Mouse (Mus musculus): ENCODE data around the gene Aagab.

Aagab gene

DNA sequence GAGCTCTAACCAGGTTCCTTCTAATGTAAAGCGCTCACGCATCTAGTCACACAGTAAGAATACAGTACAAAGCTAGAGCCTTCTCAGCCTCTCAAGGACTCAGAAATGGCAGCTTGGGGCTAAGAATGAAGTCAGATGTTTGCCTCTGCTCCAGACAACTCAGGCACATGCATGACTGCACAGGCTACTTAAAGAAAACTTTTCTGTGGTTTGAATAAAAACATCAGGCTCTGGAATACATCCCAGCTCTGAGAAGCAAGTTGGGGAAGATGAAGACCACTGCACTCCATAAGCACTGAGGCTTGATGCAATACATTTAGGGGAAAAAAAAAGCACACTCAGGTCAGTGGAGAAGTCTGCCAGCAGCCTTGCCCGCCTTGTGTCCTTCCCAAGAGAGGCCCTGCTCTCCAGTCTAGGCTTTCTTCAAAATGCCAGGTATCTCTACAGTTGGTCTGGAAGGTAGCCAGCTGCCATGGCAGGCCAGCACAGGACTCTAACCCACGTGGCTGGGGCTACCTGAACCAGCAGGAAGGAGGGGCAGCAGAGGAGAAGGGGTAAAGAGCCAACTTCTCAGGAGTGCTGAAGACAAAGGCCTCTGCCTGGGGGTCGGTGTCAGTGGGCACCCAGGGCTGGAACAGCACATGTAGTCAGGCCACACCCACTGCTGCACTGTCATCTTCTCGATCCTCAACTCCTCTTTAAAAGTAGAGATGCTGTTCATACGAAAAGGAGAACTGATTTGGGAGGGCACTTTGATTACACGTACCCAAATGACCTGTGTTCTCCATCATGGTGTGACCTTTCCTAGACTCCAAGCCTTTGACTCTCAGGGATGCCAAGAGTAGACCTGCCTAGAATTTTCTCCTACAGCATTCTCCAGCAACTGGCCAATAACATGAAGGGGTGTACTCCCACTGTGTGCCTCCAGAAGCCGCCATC lies 45.4 kb downstream of the Aagab start:
- no peak for DNase-seq (ENCODE audit: low spot score in 2 of 2)

DNA sequence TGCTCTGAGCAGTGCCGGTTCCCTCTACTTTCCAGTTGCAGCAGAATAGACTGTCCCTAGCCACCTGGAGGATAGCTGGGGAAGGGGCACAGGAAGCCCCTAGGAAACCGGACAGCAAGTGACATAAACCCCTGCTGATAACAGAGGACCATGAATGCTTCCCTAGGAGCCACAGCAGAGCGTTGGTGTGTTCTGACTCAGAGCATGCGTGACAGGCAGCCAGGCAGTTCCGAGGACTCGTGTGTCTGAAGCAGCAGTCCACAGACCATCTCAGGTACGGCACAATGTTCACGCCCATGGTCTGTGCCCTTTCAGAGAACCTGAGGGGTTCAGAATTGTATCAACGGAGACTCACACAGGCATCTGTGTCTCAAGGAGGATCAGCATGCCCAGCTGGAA lies 46.1 kb downstream of the Aagab start:
- no peak for DNase-seq (ENCODE audit: low spot score in 2 of 2)

DNA sequence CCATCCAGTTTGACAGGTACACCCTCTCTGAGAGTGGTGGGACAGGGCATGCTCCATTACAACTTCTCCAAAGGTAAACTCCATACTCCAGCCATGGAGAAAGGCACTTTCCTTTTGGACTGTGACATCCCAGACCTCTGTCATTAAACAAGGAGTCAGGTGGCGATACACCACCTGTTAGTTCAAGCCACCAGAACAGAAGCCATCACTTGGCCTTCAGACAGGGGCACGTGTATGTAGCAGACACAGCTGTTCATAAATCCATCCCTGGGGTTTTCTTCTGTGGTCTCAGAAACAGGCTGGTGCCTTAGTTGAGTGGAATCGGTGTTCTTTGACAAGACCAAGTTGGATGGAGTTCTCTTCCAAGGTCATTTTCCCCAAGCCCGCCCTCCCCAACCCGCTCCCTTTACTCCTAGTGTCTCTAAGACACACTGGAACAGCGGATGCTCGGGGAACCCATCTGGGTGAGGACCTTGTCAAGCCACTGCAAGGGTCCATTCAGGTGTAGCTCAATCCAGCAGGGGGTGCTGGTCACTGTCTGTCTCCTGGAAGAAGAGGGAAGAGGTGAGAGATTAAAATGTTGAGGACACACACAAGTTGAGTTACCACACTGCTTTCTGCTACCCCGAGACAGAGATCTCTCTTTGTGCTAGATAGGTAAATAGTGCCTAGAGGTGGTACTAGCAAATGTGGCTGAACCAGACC lies 47.5 kb downstream of the Aagab start:
- no peak for DNase-seq (ENCODE audit: low spot score in 2 of 2)

DNA sequence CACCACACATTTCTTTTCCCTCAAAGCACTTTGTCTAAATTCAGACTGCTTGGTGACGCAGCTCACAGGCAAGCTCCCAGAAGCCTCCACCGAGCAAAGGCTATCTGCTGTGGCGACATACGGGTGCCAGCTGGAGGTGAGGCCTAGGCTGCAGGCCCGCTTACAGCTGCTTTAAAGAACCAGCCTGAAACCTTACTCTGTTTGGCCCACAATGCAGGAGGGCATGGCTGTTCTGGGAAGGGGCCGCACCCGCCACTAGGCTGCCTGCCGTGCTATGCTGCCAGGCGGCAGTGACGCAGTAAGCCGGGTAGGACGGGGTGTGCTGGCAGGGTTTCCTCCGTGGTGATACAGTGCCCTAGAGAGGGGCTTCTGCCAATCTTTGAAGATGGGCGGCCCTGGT lies 48.4 kb downstream of the Aagab start:
- no peak for DNase-seq (ENCODE audit: low spot score in 2 of 2)

DNA sequence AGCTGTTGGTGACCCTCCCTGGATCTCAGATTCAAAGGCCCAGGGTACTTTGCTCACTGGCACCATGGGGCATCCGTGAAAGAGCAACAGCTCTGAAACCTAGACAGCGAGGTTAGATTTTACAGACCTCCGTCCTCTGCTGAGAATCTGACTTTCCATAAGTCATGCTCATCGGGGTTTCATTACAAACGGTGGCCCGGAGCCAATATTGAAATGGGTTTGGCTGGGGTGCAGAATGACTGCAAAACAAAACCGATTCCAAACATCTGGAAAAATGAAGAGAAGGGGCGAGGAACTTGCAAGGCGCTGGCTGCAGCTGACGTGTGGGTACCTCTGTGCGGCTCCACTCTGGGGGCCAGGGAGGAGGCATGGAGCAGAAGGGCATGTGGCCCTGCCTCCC lies 49.1 kb downstream of the Aagab start:
- DNase-seq (ENCODE audit: low spot score in 2 of 2) = peak in 1 of 2 experiments; percentile 10

DNA sequence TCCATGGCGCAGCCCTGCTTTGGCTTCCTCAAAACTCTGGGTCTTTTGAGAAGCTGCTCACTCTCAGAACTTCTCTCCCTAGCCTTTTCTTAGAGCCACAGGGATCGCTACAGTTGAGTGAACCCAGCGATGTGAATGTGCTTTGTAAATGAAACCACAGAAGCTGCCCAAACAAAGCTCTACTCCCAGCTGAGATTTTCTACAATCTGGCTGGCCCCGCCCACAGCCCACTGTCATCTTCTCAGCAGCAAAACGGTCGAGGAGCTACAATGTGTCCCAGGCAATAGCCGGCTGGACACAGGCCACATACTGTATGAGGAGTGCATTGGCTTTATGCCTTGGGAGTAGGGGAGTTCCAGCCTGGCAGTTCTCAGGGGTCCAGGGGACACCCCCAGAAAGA lies 51.2 kb downstream of the Aagab start:
- peak in 1 of 2 experiments; percentile 14 for DNase-seq (ENCODE audit: low spot score in 2 of 2)

DNA sequence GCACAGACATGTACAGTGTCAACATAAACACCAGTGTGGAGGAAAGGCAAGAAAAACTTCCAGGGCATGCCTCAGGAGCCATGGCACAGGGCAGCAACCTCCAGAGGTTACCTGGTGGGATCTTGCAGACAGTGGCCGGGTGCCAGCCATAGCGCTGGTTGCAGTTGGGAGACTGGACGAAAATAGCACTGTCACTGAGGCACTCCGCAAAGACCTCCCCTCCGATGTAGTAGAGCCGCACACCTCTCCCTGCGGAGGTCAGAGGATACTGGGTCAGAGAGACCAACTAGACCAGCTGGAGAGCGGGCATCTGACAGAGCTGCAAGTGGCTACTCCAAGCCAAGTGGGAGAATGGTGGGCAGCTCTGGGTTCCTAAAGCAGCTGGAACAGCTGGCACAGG lies 52.1 kb downstream of the Aagab start:
- DNase-seq (ENCODE audit: low spot score in 2 of 2) = no peak

DNA sequence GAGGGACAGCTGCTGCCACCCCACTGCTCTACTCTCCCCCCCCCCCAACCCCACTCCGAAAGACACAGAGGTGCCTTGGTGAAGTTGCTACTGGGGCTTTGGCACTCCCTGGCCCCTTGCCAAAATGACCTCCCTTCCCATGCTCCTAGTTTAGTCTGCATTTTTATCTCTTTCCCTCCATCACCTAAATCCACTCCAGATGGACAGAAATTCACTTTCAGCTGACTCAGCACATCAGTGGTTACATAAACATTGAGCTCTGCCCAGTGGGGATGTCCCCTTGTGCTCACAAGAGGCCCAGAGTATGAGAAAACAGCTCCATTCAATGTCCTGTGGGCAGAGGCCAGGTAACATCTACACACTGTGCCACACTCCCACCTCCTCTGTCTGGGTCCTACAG lies 52.6 kb downstream of the Aagab start:
- no peak for DNase-seq (ENCODE audit: low spot score in 2 of 2)

DNA sequence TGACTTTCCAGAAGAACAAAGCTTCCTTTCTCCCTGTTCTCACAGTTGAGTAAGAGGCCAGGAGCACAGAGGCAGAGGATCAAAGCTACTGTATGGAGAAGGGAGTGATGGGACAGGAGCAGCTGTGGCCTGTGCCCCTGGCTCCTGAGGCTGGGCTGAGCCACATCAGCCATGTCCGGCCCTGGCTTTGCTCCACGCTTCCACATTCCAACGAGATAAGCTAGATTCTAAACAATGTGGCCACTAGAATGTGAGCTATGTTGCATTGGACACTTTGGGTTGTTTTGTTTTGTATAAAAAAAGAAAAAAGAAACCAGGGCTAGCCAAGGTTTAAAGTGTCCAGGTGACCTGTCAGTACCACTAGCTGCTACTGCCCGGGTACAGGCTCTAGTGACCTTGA lies 54.7 kb downstream of the Aagab start:
- no peak for DNase-seq (ENCODE audit: low spot score in 2 of 2)

DNA sequence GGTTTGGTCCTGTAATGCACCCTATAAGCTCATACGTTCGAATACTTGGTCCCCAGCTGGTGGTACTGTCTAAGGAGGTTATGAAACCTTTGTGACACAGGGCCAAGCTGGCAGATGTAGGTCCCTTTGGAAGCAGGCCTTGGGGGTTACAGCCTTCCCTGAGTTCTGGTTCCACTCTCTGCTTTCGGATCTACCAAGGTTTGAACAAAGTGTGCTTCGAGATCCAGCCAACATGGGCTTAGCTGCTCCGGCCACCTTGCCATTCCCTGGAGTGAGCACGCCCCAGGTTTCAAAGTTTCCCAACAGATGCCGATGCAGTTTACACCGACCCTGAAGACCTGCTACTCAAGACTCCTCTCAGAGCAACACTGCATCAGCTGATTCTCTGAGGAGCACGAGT lies 56.0 kb downstream of the Aagab start:
- no peak for DNase-seq (ENCODE audit: low spot score in 2 of 2)

DNA sequence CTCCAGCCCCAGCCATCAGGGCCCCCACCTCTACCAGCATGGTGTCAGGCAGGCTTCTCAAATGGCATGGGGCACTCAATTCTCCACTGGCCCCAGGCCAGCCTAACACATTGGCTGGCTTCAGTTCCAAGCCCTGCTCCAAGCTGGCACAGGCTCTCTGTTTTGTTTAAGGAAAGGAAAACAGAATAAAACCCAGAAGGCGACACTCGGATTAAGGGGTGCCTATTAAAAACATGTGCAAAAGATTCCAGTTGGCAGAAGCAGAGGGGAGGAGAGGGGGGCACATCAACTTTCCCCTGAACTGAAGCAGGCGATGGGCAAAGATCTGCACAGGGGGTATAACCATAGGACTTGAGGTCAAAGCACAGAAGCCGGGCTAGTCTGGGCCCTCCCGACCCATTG lies 56.5 kb downstream of the Aagab start:
- DNase-seq (ENCODE audit: low spot score in 2 of 2) = no peak

DNA sequence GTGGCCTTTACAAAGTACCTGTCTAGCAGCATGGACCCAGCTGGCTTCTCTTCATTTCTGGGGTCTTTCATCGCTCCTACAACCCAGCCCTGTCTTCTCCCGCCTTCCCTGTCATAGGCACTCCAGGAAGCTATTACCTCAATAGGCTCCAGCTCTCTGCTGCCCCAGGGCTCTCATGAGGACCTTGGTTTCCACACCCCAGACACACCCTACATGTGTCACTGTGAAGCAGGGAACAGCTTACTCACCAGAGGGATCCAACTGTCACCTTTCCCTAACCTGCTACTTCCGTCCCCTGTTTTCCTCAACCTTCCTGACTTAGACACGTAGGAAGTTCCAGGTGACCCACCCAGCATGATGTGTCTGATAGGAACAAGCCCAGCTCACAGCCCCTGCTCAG lies 57.6 kb downstream of the Aagab start:
- no peak for DNase-seq (ENCODE audit: low spot score in 2 of 2)

DNA sequence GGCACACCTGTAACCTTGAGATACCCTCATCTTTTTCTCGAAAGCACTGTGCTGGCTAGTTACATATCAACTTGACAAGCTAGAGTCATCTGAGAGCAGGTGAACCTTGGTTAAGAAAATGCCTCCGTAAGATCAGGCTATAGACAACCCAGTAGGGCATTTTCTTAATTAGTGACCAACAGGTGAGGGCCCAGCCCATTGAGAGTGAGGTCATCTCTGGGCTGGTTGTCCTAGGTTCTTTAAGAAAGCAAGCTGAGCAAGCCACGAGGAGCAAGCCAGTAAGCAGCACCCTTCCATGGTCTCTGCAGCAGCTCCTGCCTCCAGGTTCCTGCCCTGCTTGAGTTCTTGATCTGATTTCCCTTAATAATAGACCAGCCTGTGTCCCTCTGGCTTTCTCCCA lies 58.2 kb downstream of the Aagab start:
- DNase-seq (ENCODE audit: low spot score in 2 of 2) = no peak

DNA sequence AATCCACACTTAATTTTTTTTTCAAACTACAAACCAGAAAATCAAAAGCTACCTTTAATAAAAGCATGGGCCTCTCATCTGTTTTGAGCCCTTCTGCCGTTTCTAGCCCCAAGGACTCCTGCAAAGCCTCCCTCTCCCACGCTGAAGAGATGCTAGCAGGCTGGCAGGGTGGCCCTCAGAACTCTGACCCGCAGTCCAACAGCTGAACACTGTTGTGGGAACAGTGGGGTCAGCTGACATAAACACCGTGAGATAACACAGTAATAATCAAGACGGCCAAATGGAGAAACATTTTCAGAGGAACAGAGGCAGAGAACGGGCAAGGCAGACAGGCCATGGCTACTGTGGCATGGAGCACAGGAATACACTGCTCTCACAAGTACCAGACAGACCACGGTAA lies 60.3 kb downstream of the Aagab start:
- no peak for DNase-seq (ENCODE audit: low spot score in 2 of 2)

DNA sequence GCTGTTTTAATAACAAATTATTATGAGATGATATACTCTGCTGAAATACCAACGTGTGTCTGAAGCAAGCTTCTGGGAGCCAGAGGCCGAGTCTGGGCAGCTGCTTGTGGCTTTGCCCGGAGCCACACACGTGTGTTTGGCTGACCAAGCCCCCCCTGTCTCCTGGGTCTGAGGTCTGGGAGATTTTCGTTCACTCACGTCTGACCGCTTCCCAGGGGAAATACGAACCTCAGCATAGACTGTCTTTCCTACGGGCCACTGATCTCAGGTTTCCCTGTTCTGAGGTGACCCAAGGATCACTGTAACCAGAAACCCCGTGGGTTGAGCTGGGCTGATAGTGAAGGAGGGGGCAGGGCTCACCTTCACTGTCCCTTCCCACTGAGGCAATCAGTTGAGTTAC lies 60.8 kb downstream of the Aagab start:
- DNase-seq (ENCODE audit: low spot score in 2 of 2) = no peak

DNA sequence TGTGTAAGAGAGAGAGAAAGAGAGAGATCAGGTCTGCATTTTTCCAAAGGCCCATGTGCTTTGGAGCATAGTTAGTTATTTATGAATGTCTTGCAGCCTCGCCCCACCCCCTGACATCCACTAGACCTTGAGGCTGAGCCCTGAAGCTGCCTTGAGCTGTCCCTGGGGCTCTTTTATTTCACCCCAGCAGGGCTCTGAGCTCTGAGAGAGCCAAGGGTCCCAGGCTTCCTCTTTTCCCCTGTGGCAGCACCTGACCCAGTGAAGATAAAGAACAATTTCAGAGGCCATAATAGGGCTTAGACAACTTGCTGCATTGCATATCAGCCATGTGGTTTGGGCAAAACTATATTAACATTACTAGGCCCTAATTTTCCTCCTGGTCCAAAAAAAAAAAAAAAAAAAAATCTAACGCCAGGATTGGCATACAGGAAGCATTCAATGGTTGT lies 61.9 kb downstream of the Aagab start:
- DNase-seq (ENCODE audit: low spot score in 2 of 2) = no peak

DNA sequence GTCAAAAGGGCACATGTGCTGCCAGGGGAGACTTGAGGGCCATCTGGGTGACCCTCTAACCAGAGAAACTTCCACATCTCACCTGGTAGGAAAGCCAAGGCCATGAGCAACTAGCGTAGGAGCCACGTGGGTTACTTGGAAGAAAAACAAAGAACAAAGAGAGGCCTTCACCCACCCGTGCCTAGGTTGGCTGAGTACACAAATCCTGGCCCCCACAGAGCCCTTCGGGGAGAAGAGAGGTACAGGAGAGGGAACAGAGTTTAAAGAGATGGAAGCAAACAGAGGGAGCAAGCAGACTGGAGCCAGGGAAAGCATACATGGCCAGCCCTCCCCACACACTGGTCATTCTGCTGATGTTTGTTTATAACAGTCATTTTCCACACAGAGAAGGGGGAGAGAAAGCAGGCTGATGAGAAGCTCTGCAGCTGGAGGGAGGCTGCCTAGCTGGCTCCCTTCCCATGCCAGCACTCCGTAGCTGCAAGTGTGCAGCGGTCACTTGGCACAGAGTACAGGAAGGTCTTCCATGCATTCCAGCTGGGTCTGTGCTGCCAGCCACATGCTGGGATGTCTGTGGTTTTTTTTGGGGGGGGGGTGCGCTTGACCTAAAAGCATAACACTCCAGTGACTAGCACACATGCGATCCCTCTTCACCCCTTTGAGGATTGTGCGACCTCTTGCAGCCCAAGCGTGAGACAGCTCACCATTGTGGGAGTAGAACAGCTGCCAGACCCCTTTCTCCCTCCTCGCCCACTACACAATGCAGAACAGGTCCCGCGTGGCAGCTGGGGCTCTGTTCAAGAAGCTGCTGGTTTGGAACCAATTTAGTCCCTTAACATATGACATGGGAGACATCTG lies 62.6 kb downstream of the Aagab start:
- DNase-seq (ENCODE audit: low spot score in 2 of 2) = no peak

DNA sequence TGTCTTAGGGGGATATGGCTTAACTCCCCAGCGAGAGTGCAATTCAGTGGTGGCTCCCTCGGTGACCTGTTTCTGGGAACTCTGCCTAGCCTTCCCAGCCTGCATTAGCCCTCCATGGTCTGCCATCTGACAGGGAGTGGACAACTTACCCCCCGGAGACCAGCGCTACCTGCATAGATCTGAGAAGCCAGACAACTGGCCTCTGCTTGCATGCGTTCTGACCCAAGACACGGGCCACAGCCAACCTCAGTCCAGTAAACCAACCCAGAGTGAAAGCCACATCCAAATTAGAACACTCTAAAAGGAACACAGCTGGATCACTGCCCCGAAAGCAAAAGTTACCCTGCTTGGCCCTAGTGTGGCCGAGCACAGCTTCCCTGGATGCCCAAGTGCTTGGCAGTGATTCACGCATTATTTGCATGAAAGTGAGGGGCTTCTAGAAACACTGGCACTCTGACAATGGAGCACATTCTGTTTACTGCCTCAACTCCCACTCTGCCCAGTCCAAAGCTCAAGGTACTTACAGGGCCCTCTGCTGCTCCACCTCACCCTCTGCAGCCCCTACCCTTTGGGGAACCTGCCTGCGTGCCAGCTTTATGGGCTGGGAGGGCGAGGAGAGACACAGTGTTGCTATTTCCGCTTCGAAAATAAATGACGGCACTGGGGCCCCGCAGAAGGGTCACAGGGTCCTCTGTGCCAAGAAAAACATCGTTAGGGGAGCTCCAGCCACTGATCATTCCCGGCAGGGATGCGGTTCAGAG lies 64.3 kb downstream of the Aagab start:
- no peak for DNase-seq (ENCODE audit: low spot score in 2 of 2)

DNA sequence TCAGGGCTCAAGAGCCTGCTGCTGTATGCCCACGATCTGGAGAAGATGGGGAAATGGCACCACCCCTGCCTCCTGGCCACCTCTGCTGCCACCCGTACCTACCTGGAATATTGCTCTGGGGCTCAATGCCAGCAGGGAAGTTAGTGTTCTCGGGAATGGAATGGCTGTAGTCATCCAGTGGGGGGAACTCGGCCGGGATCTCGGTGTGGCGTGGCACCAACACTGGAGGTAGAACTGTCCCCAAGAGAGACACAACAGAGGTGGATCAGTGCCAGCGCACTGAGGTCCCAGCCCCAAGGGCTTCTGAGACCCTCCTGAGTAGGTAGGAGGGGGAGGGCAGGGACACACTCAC lies 64.9 kb downstream of the Aagab start:
- no peak for DNase-seq (ENCODE audit: low spot score in 2 of 2)

DNA sequence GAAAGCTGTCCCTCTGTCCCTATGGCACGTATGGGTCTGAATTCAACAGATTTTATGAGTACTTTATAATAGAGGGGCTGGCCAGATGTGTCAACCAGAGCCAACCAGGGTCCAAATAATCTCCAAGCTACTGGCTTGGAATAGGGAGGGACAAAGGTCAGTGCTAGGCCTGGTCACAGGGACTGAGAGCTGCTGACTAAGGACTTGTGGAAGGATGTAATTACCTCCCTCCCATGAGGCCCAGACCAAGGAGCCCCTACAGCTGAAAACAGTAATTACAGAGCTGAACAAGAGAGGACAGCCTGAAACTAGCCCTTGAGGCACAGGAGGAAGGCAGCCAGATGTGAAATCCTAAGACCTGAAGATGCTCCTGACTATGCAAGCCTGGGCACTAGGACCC lies 66.2 kb downstream of the Aagab start:
- no peak for DNase-seq (ENCODE audit: low spot score in 2 of 2)

DNA sequence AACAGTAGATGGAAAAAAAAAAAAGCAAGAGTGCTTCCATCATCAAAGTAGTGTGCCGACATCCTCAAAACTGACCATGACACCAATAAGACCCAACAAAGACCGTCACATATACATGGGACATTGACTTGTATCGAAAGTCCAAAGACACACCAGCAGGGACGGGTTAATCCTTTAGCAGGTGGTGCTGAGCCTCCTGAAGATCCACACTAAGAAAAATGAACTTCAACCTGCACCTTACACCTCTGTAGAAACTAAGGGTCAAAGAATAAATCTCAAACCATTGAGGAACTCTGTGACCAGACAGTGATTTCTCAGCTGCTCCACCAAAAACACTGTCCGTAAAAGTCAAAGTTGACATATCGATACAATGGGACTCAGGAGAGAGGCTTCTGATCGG lies 67.4 kb downstream of the Aagab start:
- no peak for DNase-seq (ENCODE audit: low spot score in 2 of 2)

All from frontal cortex, postnatal 14 days (tissue).